8 mouse cellular contexts compared by ENCODE assay signal in the genomic region with DNA sequence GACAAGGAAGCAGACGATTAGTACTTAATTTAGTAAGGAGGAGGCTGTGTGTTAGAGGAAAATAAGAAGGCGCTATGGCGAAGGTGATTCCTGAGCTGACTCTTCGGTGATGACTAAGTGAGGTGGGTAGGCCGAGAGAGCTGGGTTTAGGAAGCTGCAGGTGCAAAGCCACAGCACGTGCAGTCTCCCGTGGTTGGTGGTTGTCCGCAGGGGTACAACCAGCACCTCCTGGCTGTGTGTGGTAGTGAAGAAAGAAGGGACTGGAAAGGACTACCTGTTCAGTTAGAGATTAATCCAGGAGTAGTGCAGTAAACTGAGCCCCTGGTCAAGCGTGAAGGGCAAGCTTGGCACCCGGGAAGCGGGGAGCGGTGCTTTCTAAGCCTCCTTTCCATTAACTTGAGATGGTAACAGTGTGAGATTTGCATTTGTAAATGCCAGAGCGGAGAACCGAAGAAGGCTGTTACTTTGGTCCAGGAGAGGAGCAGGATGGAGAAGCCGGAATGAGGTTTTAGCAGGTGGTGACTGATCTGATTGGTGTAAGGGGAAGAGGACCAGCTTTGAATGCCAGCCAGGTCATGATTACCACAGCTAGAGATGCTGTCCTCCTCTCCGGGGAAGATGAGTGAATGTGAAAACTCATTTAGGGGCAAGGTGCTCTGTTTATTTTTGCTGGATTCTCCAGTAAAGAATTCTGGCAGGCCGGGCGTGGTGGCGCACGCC. TPM values are rescaled to one million over a fixed set of nuclear protein-coding genes. Genes with fewer than 3 reads are reported as not detected.
DNase-seq lines count a peak whose midpoint lies in the region; ATAC-seq and TF ChIP-seq lines count a peak whose summit lies in the region.

No protein-coding gene starts in this region.

- H3K27me3 ChIP-seq in embryonic facial prominence, embryonic 12.5 days = peaks cover 24% of the 10 kb centered on the region
- H3K27me3 ChIP-seq in intestine, embryonic 16.5 days (replicated peaks; ENCODE audit: control insufficient read depth, insufficient read depth, low read length) = no peaks in the 10 kb centered on the region
- 0 out of 2 replicates have a peak, but pooled peaks cover 3% of the 10 kb centered on the region for H3K27me3 ChIP-seq in lung, embryonic 14.5 days (ENCODE audit: insufficient read depth, low read length)
- no peaks in the 10 kb centered on the region for H3K27me3 ChIP-seq in stomach, embryonic 14.5 days (ENCODE audit: control insufficient read depth, insufficient read depth, low read length)

- TF ChIP-seq CTCF in lung, embryonic 14.5 days (IDR thresholded peaks at IDR 0.05; ENCODE audit: low read depth) = peak; percentile 9; the same call in 1 of the 2 replicates

- 22% methylated on average over 20 of the region's 20 CpGs for WGBS in embryonic facial prominence, embryonic 12.5 days
- WGBS in intestine, embryonic 16.5 days = 31% methylated on average over 20 of the region's 20 CpGs
- WGBS in lung, embryonic 14.5 days = 20% methylated on average over 20 of the region's 20 CpGs
- 33% methylated on average over 20 of the region's 20 CpGs for WGBS in stomach, embryonic 14.5 days

- H3K9me3 ChIP-seq in embryonic facial prominence, embryonic 12.5 days = no peaks in the 10 kb centered on the region
- no peaks in the 10 kb centered on the region for H3K9me3 ChIP-seq in intestine, embryonic 16.5 days (ENCODE audit: control insufficient read depth, low read length)
- no peaks in the 10 kb centered on the region for H3K9me3 ChIP-seq in lung, embryonic 14.5 days (ENCODE audit: low read depth, low read length)
- H3K9me3 ChIP-seq in stomach, embryonic 14.5 days (ENCODE audit: control insufficient read depth, low read depth, low read length) = no peaks in the 10 kb centered on the region

- peaks cover 26% of the 10 kb centered on the region for H3K4me1 ChIP-seq in embryonic facial prominence, embryonic 12.5 days
- H3K4me1 ChIP-seq in intestine, embryonic 16.5 days (ENCODE audit: control insufficient read depth, insufficient read depth, low read length) = peaks cover 42% of the 10 kb centered on the region
- H3K4me1 ChIP-seq in lung, embryonic 14.5 days (ENCODE audit: insufficient read depth) = peaks cover 40% of the 10 kb centered on the region
- peaks cover 35% of the 10 kb centered on the region for H3K4me1 ChIP-seq in stomach, embryonic 14.5 days (ENCODE audit: control insufficient read depth, insufficient read depth, low read length)

- H3K27ac ChIP-seq in embryonic facial prominence, embryonic 12.5 days = 0 out of 2 replicates have a peak overlapping the region, but pooled peaks have one; percentile 61
- H3K27ac ChIP-seq in intestine, embryonic 16.5 days (ENCODE audit: low read length) = peak overlapping the region; percentile 96
- peak overlapping the region; percentile 91; the same call in 1 of the 2 replicates for H3K27ac ChIP-seq in lung, embryonic 14.5 days (ENCODE audit: low read depth)
- no peak overlapping the region for H3K27ac ChIP-seq in stomach, embryonic 14.5 days (ENCODE audit: low read length)

- peak overlapping the region; percentile 86 for H3K4me2 ChIP-seq in embryonic facial prominence, embryonic 12.5 days (replicated peaks)
- peak overlapping the region; percentile 78 for H3K4me2 ChIP-seq in intestine, embryonic 16.5 days (ENCODE audit: low read depth, low read length)
- peak overlapping the region; percentile 89 for H3K4me2 ChIP-seq in lung, embryonic 14.5 days
- peak overlapping the region; percentile 77 for H3K4me2 ChIP-seq in stomach, embryonic 14.5 days (replicated peaks; ENCODE audit: low read depth, low read length)

- H3K4me3 ChIP-seq in embryonic facial prominence, embryonic 12.5 days = peak overlapping the region; percentile 58
- H3K4me3 ChIP-seq in intestine, embryonic 16.5 days (ENCODE audit: low read length) = peak overlapping the region; percentile 77
- peak overlapping the region; percentile 74 for H3K4me3 ChIP-seq in lung, embryonic 14.5 days (ENCODE audit: low read depth, low read length)
- peak overlapping the region; percentile 72 for H3K4me3 ChIP-seq in stomach, embryonic 14.5 days (ENCODE audit: low read depth, low read length)

- ATAC-seq in embryonic facial prominence, embryonic 12.5 days (ENCODE audit: insufficient number of reproducible peaks, insufficient read depth, low FRiP score, low TSS enrichment) = no peak
- ATAC-seq in intestine, embryonic 16.5 days = no peak
- no peak for ATAC-seq in lung, embryonic 14.5 days (ENCODE audit: insufficient read depth)
- no peak for ATAC-seq in stomach, embryonic 14.5 days (ENCODE audit: insufficient number of reproducible peaks, insufficient read depth, low FRiP score, low read depth)

- peak overlapping the region; percentile 66; the same call in 1 of the 2 replicates for H3K9ac ChIP-seq in embryonic facial prominence, embryonic 12.5 days
- peak overlapping the region; percentile 92 for H3K9ac ChIP-seq in intestine, embryonic 16.5 days (ENCODE audit: low read depth, low read length)
- peak overlapping the region; percentile 88 for H3K9ac ChIP-seq in lung, embryonic 14.5 days
- H3K9ac ChIP-seq in stomach, embryonic 14.5 days (replicated peaks; ENCODE audit: low read depth, low read length) = no peak overlapping the region

- no peaks in the 10 kb centered on the region for H3K36me3 ChIP-seq in embryonic facial prominence, embryonic 12.5 days
- H3K36me3 ChIP-seq in intestine, embryonic 16.5 days (ENCODE audit: control insufficient read depth, insufficient read depth, low read length) = no peaks in the 10 kb centered on the region
- no peaks in the 10 kb centered on the region for H3K36me3 ChIP-seq in lung, embryonic 14.5 days (ENCODE audit: insufficient read depth)
- no peaks in the 10 kb centered on the region for H3K36me3 ChIP-seq in stomach, embryonic 14.5 days (ENCODE audit: control insufficient read depth, insufficient read depth, low read length)

- DNase-seq in right cerebral cortex, postnatal 25 days = peak; percentile 60
- no peak for DNase-seq in right cerebral cortex, postnatal 4 days
- no peak for DNase-seq in lung, embryonic 14.5 days
- DNase-seq in adrenal gland, postnatal 25 days = no peak
- no peak for DNase-seq in gastrocnemius, adult 8-10 months (ENCODE audit: low spot score in 2 of 2)

RNA-seq across cellular contexts. Expression of gene Myo1c, which starts 2.1 kb away (rescaled TPM):
- 28.0 and 31.0 TPM in 2 replicates for polyA plus RNA-seq in embryonic facial prominence, embryonic 12.5 days (2016; fragmentation: Nextera tagmentation; extraction: Ambion mirVana)
- 45.5 and 51.2 TPM in 2 replicates for polyA plus RNA-seq in intestine, embryonic 16.5 days (2015; fragmentation: Nextera tagmentation; extraction: Ambion mirVana)
- polyA plus RNA-seq in lung, embryonic 14.5 days (2014; fragmentation: Nextera tagmentation; extraction: Ambion mirVana) = 52.3 and 56.5 TPM in 2 replicates
- polyA plus RNA-seq in stomach, embryonic 14.5 days (2014; fragmentation: Nextera tagmentation; extraction: Ambion mirVana) = 31.2 and 34.3 TPM in 2 replicates
- total RNA-seq in adrenal gland, postnatal 25 days (2021) = 157 and 166 TPM in 2 replicates
- 10 to 100 TPM; 29.7 to 34.7 (median 32.1) TPM for total RNA-seq in gastrocnemius, adult 8-10 months (2022)

RNA-seq across cellular contexts. Expression of gene Inpp5k, which starts 21.6 kb away (rescaled TPM):
- polyA plus RNA-seq in embryonic facial prominence, embryonic 12.5 days (2016; fragmentation: Nextera tagmentation; extraction: Ambion mirVana) = 19.8 and 20.8 TPM in 2 replicates
- 20.8 and 21.9 TPM in 2 replicates for polyA plus RNA-seq in intestine, embryonic 16.5 days (2015; fragmentation: Nextera tagmentation; extraction: Ambion mirVana)
- 23.1 and 24.9 TPM in 2 replicates for polyA plus RNA-seq in lung, embryonic 14.5 days (2014; fragmentation: Nextera tagmentation; extraction: Ambion mirVana)
- 25.9 and 27.7 TPM in 2 replicates for polyA plus RNA-seq in stomach, embryonic 14.5 days (2014; fragmentation: Nextera tagmentation; extraction: Ambion mirVana)
- 40.6 and 61.6 TPM in 2 replicates for total RNA-seq in adrenal gland, postnatal 25 days (2021)
- 10 to 100 TPM; 20.2 to 25.3 (median 23.6) TPM for total RNA-seq in gastrocnemius, adult 8-10 months (2022)

RNA-seq across cellular contexts. Expression of gene Crk, which starts 26.7 kb away (rescaled TPM):
- 135 and 142 TPM in 2 replicates for polyA plus RNA-seq in embryonic facial prominence, embryonic 12.5 days (2016; fragmentation: Nextera tagmentation; extraction: Ambion mirVana)
- polyA plus RNA-seq in intestine, embryonic 16.5 days (2015; fragmentation: Nextera tagmentation; extraction: Ambion mirVana) = 91.0 and 94.1 TPM in 2 replicates
- polyA plus RNA-seq in lung, embryonic 14.5 days (2014; fragmentation: Nextera tagmentation; extraction: Ambion mirVana) = 109 and 116 TPM in 2 replicates
- 101 and 104 TPM in 2 replicates for polyA plus RNA-seq in stomach, embryonic 14.5 days (2014; fragmentation: Nextera tagmentation; extraction: Ambion mirVana)
- 112 and 117 TPM in 2 replicates for total RNA-seq in adrenal gland, postnatal 25 days (2021)
- total RNA-seq in gastrocnemius, adult 8-10 months (2022) = 10 to 100 TPM; 48.7 to 68.4 (median 50.0) TPM
